Mouse (Mus musculus): ENCODE data around the gene Sfxn2. TPM values are rescaled to one million over a fixed set of nuclear protein-coding genes. Genes with fewer than 3 reads are reported as not detected.

The Sfxn2 gene
- polyA plus RNA-seq, 1 experiment from 2014 or later, result 10.2 TPM

- Histone ChIP-seq H3K4me2 (ENCODE audit: low read length) (no peak overlapping the region), H3K27ac (replicated peaks; ENCODE audit: low read depth, low read length) (peak overlapping the region; percentile 20; the same call in 1 of the 2 replicates), H3K36me3 (ENCODE audit: control insufficient read depth, insufficient read depth, low read length) (peaks cover 11% of the 10 kb centered on the region), H3K9me3 (ENCODE audit: control insufficient read depth, low read length) (no peaks in the 10 kb centered on the region), H3K4me3 (replicated peaks; ENCODE audit: low read depth, low read length) (no peak overlapping the region), H3K9ac (replicated peaks; ENCODE audit: low read length) (no peak overlapping the region), H3K4me1 (ENCODE audit: control insufficient read depth, insufficient read depth, low read length) (peaks cover 36% of the 10 kb centered on the region), H3K27me3 (ENCODE audit: control insufficient read depth, insufficient read depth, low read length) (no peaks in the 10 kb centered on the region)
- DNase-seq (no peak), ATAC-seq (ENCODE audit: low FRiP score, low TSS enrichment) (no peak)
- 45% methylated on average over 9 of the region's 9 CpGs for WGBS
These were observed 45.2 kb downstream of the Sfxn2 start for GRCm38 (mm10) chr19:46618322-46618721.

- H3K27ac ChIP-seq (replicated peaks; ENCODE audit: low read depth, low read length), result no peak overlapping the region
- no peak overlapping the region for H3K9ac ChIP-seq (replicated peaks; ENCODE audit: low read length)
- no peak for ATAC-seq (ENCODE audit: low FRiP score, low TSS enrichment)
- peaks cover 43% of the 10 kb centered on the region for H3K4me1 ChIP-seq (ENCODE audit: control insufficient read depth, insufficient read depth, low read length)
- H3K4me3 ChIP-seq (replicated peaks; ENCODE audit: low read depth, low read length), result no peak overlapping the region
- no peaks in the 10 kb centered on the region for H3K9me3 ChIP-seq (ENCODE audit: control insufficient read depth, low read length)
- no peaks in the 10 kb centered on the region for H3K27me3 ChIP-seq (ENCODE audit: control insufficient read depth, insufficient read depth, low read length)
- 83% methylated on average over 19 of the region's 19 CpGs for WGBS
- DNase-seq, result no peak
- H3K4me2 ChIP-seq (ENCODE audit: low read length), result no peak overlapping the region
- peaks cover 6% of the 10 kb centered on the region; the same call in 1 of the 2 replicates for H3K36me3 ChIP-seq (ENCODE audit: control insufficient read depth, insufficient read depth, low read length)
These were observed 45.8 kb downstream of the Sfxn2 start for GRCm38 (mm10) chr19:46619001-46619400.

GRCm38 (mm10) chr19:46619518-46619917 lies 46.4 kb downstream of the Sfxn2 start:
- no peak for ATAC-seq (ENCODE audit: low FRiP score, low TSS enrichment)
- WGBS, result 98% methylated on average over 6 of the region's 6 CpGs
- peaks cover 48% of the 10 kb centered on the region for H3K4me1 ChIP-seq (ENCODE audit: control insufficient read depth, insufficient read depth, low read length)

GRCm38 (mm10) chr19:46620016-46620808 lies 47.0 kb downstream of the Sfxn2 start:
- no peaks in the 10 kb centered on the region for H3K27me3 ChIP-seq (ENCODE audit: control insufficient read depth, insufficient read depth, low read length)
- H3K36me3 ChIP-seq (ENCODE audit: control insufficient read depth, insufficient read depth, low read length), result peaks cover 9% of the 10 kb centered on the region
- peaks cover 49% of the 10 kb centered on the region for H3K4me1 ChIP-seq (ENCODE audit: control insufficient read depth, insufficient read depth, low read length)
- DNase-seq (no peak), ATAC-seq (ENCODE audit: low FRiP score, low TSS enrichment) (no peak)
- no peak overlapping the region for H3K9ac ChIP-seq (replicated peaks; ENCODE audit: low read length)
- no peak overlapping the region for H3K4me2 ChIP-seq (ENCODE audit: low read length)
- no peak overlapping the region; the same call in 1 of the 2 replicates for H3K27ac ChIP-seq (replicated peaks; ENCODE audit: low read depth, low read length)
- 70% methylated on average over 14 of the region's 14 CpGs for WGBS
- H3K4me3 ChIP-seq (replicated peaks; ENCODE audit: low read depth, low read length), result no peak overlapping the region
- H3K9me3 ChIP-seq (ENCODE audit: control insufficient read depth, low read length), result no peaks in the 10 kb centered on the region

More at GRCm38 (mm10) chr19:46619518-46619917, 46.4 kb downstream of the Sfxn2 start:
- H3K9me3 ChIP-seq (ENCODE audit: control insufficient read depth, low read length), result no peaks in the 10 kb centered on the region
- peaks cover 6% of the 10 kb centered on the region; the same call in 1 of the 2 replicates for H3K36me3 ChIP-seq (ENCODE audit: control insufficient read depth, insufficient read depth, low read length)
- H3K27ac ChIP-seq (replicated peaks; ENCODE audit: low read depth, low read length), result no peak overlapping the region
- H3K9ac ChIP-seq (replicated peaks; ENCODE audit: low read length), result no peak overlapping the region
- H3K4me2 ChIP-seq (ENCODE audit: low read length), result no peak overlapping the region
- H3K4me3 ChIP-seq (replicated peaks; ENCODE audit: low read depth, low read length), result no peak overlapping the region
- DNase-seq, result no peak
- no peaks in the 10 kb centered on the region for H3K27me3 ChIP-seq (ENCODE audit: control insufficient read depth, insufficient read depth, low read length)

GRCm38 (mm10) chr19:46621236-46622183 lies 48.3 kb downstream of the Sfxn2 start:
- H3K9ac ChIP-seq (replicated peaks; ENCODE audit: low read length), result no peak overlapping the region
- ATAC-seq (ENCODE audit: low FRiP score, low TSS enrichment) (no peak), DNase-seq (no peak)
- 0 out of 2 replicates have a peak overlapping the region, but pooled peaks have one; percentile 17 for H3K27ac ChIP-seq (replicated peaks; ENCODE audit: low read depth, low read length)
- H3K9me3 ChIP-seq (ENCODE audit: control insufficient read depth, low read length), result no peaks in the 10 kb centered on the region
- no peak overlapping the region for H3K4me3 ChIP-seq (replicated peaks; ENCODE audit: low read depth, low read length)
- H3K27me3 ChIP-seq (ENCODE audit: control insufficient read depth, insufficient read depth, low read length), result no peaks in the 10 kb centered on the region
- 49% methylated on average over 19 of the region's 19 CpGs for WGBS
- peaks cover 49% of the 10 kb centered on the region for H3K4me1 ChIP-seq (ENCODE audit: control insufficient read depth, insufficient read depth, low read length)
- no peak overlapping the region for H3K4me2 ChIP-seq (ENCODE audit: low read length)
- H3K36me3 ChIP-seq (ENCODE audit: control insufficient read depth, insufficient read depth, low read length), result peaks cover 6% of the 10 kb centered on the region; the same call in 1 of the 2 replicates

GRCm38 (mm10) chr19:46622659-46623193 lies 49.6 kb downstream of the Sfxn2 start:
- DNase-seq (no peak), ATAC-seq (ENCODE audit: low FRiP score, low TSS enrichment) (peak; percentile 35; the same call in 1 of the 2 replicates)
- Histone ChIP-seq H3K4me3 (replicated peaks; ENCODE audit: low read depth, low read length) (no peak overlapping the region), H3K27ac (replicated peaks; ENCODE audit: low read depth, low read length) (no peak overlapping the region), H3K9ac (replicated peaks; ENCODE audit: low read length) (no peak overlapping the region), H3K4me1 (ENCODE audit: control insufficient read depth, insufficient read depth, low read length) (peaks cover 49% of the 10 kb centered on the region), H3K4me2 (ENCODE audit: low read length) (peak overlapping the region; percentile 38), H3K27me3 (ENCODE audit: control insufficient read depth, insufficient read depth, low read length) (no peaks in the 10 kb centered on the region), H3K9me3 (ENCODE audit: control insufficient read depth, low read length) (no peaks in the 10 kb centered on the region), H3K36me3 (ENCODE audit: control insufficient read depth, insufficient read depth, low read length) (peaks cover 6% of the 10 kb centered on the region; the same call in 1 of the 2 replicates)
- 31% methylated on average over 12 of the region's 12 CpGs for WGBS

- H3K36me3 ChIP-seq (ENCODE audit: control insufficient read depth, insufficient read depth, low read length), result peaks cover 8% of the 10 kb centered on the region; the same call in 1 of the 2 replicates
- peak overlapping the region; percentile 38 for H3K4me2 ChIP-seq (ENCODE audit: low read length)
- 0 out of 2 replicates have a peak overlapping the region, but pooled peaks have one; percentile 41 for H3K27ac ChIP-seq (replicated peaks; ENCODE audit: low read depth, low read length)
- H3K4me1 ChIP-seq (ENCODE audit: control insufficient read depth, insufficient read depth, low read length), result peaks cover 49% of the 10 kb centered on the region
- ATAC-seq (ENCODE audit: low FRiP score, low TSS enrichment) (peak; percentile 7; the same call in 1 of the 2 replicates), DNase-seq (peak; percentile 53)
- no peaks in the 10 kb centered on the region for H3K27me3 ChIP-seq (ENCODE audit: control insufficient read depth, insufficient read depth, low read length)
- H3K9ac ChIP-seq (replicated peaks; ENCODE audit: low read length), result no peak overlapping the region; the same call in 1 of the 2 replicates
- 5% methylated on average over 16 of the region's 16 CpGs for WGBS
- no peaks in the 10 kb centered on the region for H3K9me3 ChIP-seq (ENCODE audit: control insufficient read depth, low read length)
- no peak overlapping the region for H3K4me3 ChIP-seq (replicated peaks; ENCODE audit: low read depth, low read length)
These were observed 50.1 kb downstream of the Sfxn2 start for GRCm38 (mm10) chr19:46623194-46623667.

Measured in midbrain, embryonic 14.5 days (tissue).